In genomic region chr3:17667016-17667415, GRCm38 (mm10) we compare ENCODE assay signal across 24 mouse cellular contexts.
"Had no signal": no experiment of that assay in that cellular context is flagged by ENCODE, and none has a peak within 500 bp of the region (broad histone marks: within the 10 kb centered on the region; RNA-seq: fewer than 3 reads in every experiment).

No protein-coding gene starts in this region.

- DNase-seq: kidney, adult 2 months; kidney, postnatal 25 days; layer of hippocampus, adult 9-11 months; liver; lung, adult 18-20 months; lung, postnatal 10 days; lung, postnatal 36 days; retina, postnatal 1 day; right cerebral cortex, postnatal 4 days; thymus, postnatal 25 days had no signal

- H3K4me2 ChIP-seq: limb, embryonic 13.5 days; liver, embryonic 12.5 days; liver, embryonic 15.5 days; lung, embryonic 15.5 days; midbrain, embryonic 12.5 days; neural tube, embryonic 13.5 days had no signal

- H3K4me3 ChIP-seq: layer of hippocampus, adult 2 months; limb, embryonic 10.5 days; limb, embryonic 13.5 days; liver, embryonic 12.5 days; liver, embryonic 15.5 days; lung, embryonic 15.5 days; midbrain, embryonic 12.5 days; myocyte; neural tube, embryonic 13.5 days had no signal

- H3K27ac ChIP-seq: kidney, postnatal 0 days; layer of hippocampus, adult 2 months; limb, embryonic 10.5 days; limb, embryonic 13.5 days; liver, embryonic 12.5 days; liver, embryonic 15.5 days; lung, embryonic 15.5 days; midbrain, embryonic 12.5 days; neural tube, embryonic 13.5 days; stomach, postnatal 0 days had no signal

- H3K36me3 ChIP-seq: limb, embryonic 10.5 days; limb, embryonic 13.5 days; liver, embryonic 12.5 days; liver, embryonic 15.5 days; lung, embryonic 15.5 days; midbrain, embryonic 12.5 days; neural tube, embryonic 13.5 days had no signal

- H3K4me1 ChIP-seq: limb, embryonic 10.5 days; limb, embryonic 13.5 days; liver, embryonic 12.5 days; liver, embryonic 15.5 days; lung, embryonic 15.5 days; midbrain, embryonic 12.5 days; neural tube, embryonic 13.5 days had no signal

- ATAC-seq: inflammation-experienced regulatory T-cells, adult 6 months; intestine, postnatal 0 days; liver, embryonic 12.5 days; midbrain, embryonic 16.5 days had no signal

- H3K9me3 ChIP-seq: limb, embryonic 10.5 days; limb, embryonic 13.5 days; liver, embryonic 12.5 days; liver, embryonic 15.5 days; lung, embryonic 15.5 days; midbrain, embryonic 12.5 days; neural tube, embryonic 13.5 days had no signal

- H3K27me3 ChIP-seq: limb, embryonic 13.5 days; liver, embryonic 12.5 days; liver, embryonic 15.5 days; lung, embryonic 15.5 days; midbrain, embryonic 12.5 days; neural tube, embryonic 13.5 days had no signal

- H3K9ac ChIP-seq: limb, embryonic 13.5 days; liver, embryonic 12.5 days; liver, embryonic 15.5 days; lung, embryonic 15.5 days; midbrain, embryonic 12.5 days; neural tube, embryonic 13.5 days had no signal
